Mouse (Mus musculus): ENCODE results near the gene Celf3. TPM values are rescaled to one million over a fixed set of nuclear protein-coding genes. Genes with fewer than 3 reads are reported as not detected.

Gene Celf3
- under 1 TPM; 0.06 to 0.84 TPM for polyA plus RNA-seq (2012; fragmentation: generic; extraction: Trizol)

DNA sequence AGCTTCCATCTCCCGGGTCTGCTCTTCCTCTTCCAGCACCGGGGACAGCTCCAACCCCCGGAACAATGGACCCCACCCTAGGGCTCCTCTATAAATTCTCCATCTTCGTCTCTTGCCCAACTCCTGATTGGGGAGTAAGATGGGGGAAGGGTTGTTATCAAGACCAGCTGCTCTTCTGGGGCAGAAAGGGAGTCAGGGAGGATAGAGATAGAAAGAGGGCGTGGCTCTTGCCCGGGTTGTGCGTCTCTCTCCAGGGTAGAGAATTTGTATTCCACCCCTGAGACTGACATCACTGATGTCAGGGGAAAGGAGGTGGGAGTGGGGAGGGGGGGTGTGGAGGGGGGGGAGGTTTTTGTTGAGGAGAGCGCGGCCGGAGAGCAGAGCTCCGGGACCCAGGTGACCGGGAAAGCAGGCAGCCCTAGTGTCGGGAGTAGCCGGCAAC, at the start of gene Celf3:
Gene Celf3 (plus strand): TSS at position 315 of the 442 bp plus-strand sequence.

DNA sequence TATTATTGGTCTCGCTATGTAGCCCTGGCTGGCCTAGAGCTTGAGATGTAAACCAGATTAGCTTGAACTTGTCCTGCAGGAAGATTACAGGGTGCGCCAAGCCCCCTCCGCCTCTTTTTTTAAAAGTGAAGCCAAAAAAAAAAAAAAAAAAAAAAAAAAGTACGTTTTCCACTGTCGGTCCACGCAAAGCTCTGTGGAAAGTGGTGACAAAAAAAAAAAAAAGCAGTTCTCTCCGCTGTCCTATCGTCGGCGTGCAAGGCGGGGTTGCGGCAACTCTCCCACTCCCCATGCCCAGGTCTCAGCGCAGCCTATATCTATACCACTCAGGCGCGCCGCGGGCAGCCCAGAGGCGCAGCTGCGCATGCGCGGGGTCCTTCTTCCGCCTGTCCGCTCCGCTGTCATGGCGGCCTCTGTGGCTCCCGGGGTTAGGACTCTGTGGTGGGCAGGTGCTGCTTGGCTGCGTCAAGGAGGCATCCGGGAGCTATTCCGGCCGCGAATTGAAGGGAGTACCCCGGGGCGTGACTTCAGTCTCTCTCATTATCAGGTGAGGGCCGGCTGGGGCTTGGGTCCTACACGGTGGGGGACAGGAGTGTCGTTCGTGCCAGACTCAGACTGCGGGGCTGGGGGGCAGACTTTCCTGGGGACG, 35.0 kb upstream of the Celf3 start, which contains the start of gene Mrpl9:
Gene Mrpl9 (plus strand): TSS at position 368 of the 646 bp plus-strand sequence.

DNA sequence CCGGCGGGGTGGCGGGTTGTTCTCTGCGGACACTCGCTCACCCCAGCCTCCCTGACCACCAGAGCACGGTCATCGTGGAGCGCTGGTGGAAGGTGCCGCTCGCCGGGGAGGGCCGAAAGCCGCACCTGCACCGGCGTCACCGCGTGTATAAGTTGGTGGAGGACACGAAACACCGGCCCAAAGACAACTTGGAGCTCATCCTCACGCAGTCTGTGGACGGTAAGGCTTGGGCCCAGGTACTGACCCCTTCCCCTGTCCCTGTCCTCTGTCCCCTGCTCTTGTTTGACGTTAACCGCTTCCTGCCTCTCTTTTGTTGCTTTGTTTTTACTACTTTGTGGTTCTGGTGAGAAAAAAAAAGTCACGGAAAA, 34.5 kb upstream of the Celf3 start, which contains the start of gene Oaz3:
Gene Oaz3 (minus strand): TSS at position 319 of the 368 bp plus-strand sequence.

DNA sequence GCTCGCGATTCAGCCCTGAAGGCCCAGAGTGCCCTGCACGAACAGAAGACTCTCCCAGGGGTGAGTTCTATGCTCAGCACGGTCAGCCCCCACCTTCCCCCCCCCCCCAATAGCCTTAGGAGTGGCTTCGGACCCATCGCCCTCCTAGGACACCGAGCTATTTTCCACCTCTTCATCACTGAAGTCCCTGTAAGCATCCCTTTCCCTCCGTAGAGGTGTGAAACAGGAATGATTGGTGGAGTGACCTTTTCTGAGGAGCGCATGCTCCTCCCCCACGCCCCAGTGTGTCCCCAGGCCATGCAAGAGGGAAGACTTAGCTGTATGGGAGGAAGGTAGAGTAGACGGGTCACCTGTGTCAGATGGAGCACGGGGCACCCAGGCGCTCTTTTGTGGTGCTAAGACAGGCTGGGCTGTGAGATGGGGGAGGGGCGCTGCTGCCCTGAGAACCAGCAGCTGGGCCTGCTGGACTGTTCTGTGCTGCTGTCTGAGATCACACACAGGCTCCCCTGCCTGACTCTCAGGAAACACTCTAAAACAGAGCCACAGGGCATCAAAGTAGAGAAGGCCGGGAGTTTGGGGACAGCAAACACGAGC, 2.3 kb downstream of the Celf3 start, which contains the start of gene Riiad1:
Gene Riiad1 (minus strand): TSS at position 51 of the 594 bp plus-strand sequence.

Other genes with a start within 250 kb of the Celf3 start
- not detected for gene Gm4778, start 214.3 kb upstream of the Celf3 start, polyA plus RNA-seq (2012; fragmentation: generic; extraction: Trizol)
- 1 to 10 TPM in 1 of 2 experiments, under 1 TPM in 1; 0.30 to 1.3 TPM for gene Them4, start 168.2 kb upstream of the Celf3 start, polyA plus RNA-seq (2012; fragmentation: generic; extraction: Trizol)
- gene Them5, start 136.2 kb upstream of the Celf3 start, polyA plus RNA-seq (2012; fragmentation: generic; extraction: Trizol): under 1 TPM in 1 of 2 experiments, not detected in 1; 0.02 TPM
- gene C2cd4d, start 115.9 kb upstream of the Celf3 start, polyA plus RNA-seq (2012; fragmentation: generic; extraction: Trizol): under 1 TPM in 1 of 2 experiments, not detected in 1; 0.14 TPM
- gene Rorc, start 105.5 kb upstream of the Celf3 start, polyA plus RNA-seq (2012; fragmentation: generic; extraction: Trizol): under 1 TPM; 0.04 to 0.11 TPM
- gene Lingo4, start 79.8 kb upstream of the Celf3 start, polyA plus RNA-seq (2012; fragmentation: generic; extraction: Trizol): not detected
- gene Tdrkh, start 65.0 kb upstream of the Celf3 start, polyA plus RNA-seq (2012; fragmentation: generic; extraction: Trizol): under 1 TPM; 0.15 to 0.26 TPM
- 10 to 100 TPM; 29.8 to 64.3 TPM for gene Mrpl9, start 35.0 kb upstream of the Celf3 start, polyA plus RNA-seq (2012; fragmentation: generic; extraction: Trizol)
- under 1 TPM; 0.05 to 0.27 TPM for gene Oaz3, start 34.4 kb upstream of the Celf3 start, polyA plus RNA-seq (2012; fragmentation: generic; extraction: Trizol)
- under 1 TPM in 1 of 2 experiments, not detected in 1; 0.97 TPM for gene Riiad1, start 2.0 kb downstream of the Celf3 start, polyA plus RNA-seq (2012; fragmentation: generic; extraction: Trizol)
- gene Snx27, start 104.4 kb downstream of the Celf3 start, polyA plus RNA-seq (2012; fragmentation: generic; extraction: Trizol): 10 to 100 TPM in 1 of 2 experiments, 1 to 10 TPM in 1; 3.0 to 11.5 TPM
- gene Gm10972, start 164.8 kb downstream of the Celf3 start, polyA plus RNA-seq (2012; fragmentation: generic; extraction: Trizol): not detected
- 1 to 10 TPM in 1 of 2 experiments, under 1 TPM in 1; 0.85 to 2.2 TPM for gene Tuft1, start 180.6 kb downstream of the Celf3 start, polyA plus RNA-seq (2012; fragmentation: generic; extraction: Trizol)
- gene Selenbp2, start 215.3 kb downstream of the Celf3 start, polyA plus RNA-seq (2012; fragmentation: generic; extraction: Trizol): 1 to 10 TPM in 1 of 2 experiments, not detected in 1; 2.1 TPM